Mouse (Mus musculus) stomach, postnatal 0 days (tissue): ENCODE measurements around the gene Sesn1.

ENCODE experiments used
- CTCF ChIP-seq: IDR thresholded peaks from 2 replicates; pipeline ENCODE4 v1.5.1; 2016; ENCODE audit warnings: antibody characterized with exemption, low read depth, mild to moderate bottlenecking, moderate library complexity
- EP300 ChIP-seq: optimal IDR thresholded peaks from 2 replicates; pipeline ENCODE3; 2016; ENCODE audit warnings: antibody characterized with exemption

DNA sequence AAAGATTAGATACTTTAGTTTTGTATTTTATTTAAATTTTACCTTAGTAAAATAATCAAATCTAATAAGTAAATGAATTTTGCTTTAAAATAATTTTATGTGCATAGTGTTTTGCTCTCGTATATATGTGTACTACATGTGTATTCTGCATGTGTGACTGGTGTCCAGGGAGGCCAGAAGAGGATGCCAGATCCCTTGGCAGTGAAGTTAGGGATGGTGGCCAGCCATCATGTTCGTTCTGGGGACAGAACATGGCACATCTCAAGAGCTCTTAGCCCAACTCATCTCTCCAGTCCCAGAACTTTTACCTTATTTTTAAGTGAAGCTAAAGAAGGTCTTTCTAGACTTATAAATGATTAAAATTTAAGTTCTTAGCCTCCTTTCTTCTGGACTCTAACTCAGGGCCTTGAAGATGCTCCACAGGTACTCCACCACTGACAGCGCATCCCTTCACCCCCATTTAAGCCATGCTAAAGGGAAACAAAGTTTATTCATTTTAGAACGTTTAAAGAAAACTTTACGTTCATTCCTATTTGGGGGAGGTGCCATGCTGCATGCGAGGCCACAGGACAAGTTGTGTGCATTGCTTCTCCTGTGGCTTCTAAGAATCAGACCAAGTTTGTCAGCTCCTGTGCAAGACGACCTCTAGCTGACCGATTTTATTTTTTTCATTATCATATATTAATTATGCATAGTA is 8.4 kb downstream of the Sesn1 start:
- TF ChIP-seq CTCF: no peak
- TF ChIP-seq EP300: no peak
